Mouse (Mus musculus) heart, adult 10 weeks (tissue): ENCODE results near the gene Tas2r103. TPM values are rescaled to one million over a fixed set of nuclear protein-coding genes. Genes with fewer than 3 reads are reported as not detected.

Experiments
- polyA plus RNA-seq: library from polyadenylated mRNA; stranded (reverse); fragments of 350-450 nt; fragmentation: Illumina TruSeq; extraction: RNeasy Lipid Tissue Mini Kit (QIAGEN cat#74804); gene quantifications from one replicate; pipeline ENCODE4 v1.2.3, GENCODE M21; 2014; ENCODE audit warnings: low read depth, low replicate concordance

Tas2r103 gene
- not detected for polyA plus RNA-seq

DNA sequence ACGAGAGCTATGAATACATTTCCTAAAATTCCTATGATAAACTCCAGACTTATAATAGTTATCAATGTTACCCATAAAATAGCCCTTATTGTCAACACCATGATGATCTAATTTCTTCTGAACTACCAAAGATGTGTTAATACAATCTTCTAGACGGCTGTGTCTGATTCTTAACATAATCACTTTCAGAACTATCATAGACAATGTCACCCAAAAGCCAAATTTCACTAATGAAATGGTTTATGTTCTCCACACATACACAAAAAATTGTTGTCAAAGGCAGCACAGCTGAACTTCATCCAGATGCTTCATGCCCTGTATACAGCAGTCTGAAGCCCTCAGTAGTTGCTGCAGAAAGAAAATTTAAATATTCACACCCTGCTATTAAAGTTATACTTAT lies at the start of gene Tas2r103:
Gene Tas2r103, minus strand, starts transcription at position 101 of the 400 bp plus-strand sequence.

GRCm38 (mm10) chr6:133055716-133056115 lies 18.8 kb upstream of the Tas2r103 start, which contains the start of gene Tas2r140:
TSS of gene Tas2r140 (minus strand) at chr6:133055816.

Other genes starting within 250 kb of the Tas2r103 start
- not detected for gene Tas2r117, start 234.3 kb downstream of the Tas2r103 start, polyA plus RNA-seq
- not detected for gene Tas2r123, start 190.0 kb downstream of the Tas2r103 start, polyA plus RNA-seq
- not detected for gene Tas2r116, start 181.7 kb downstream of the Tas2r103 start, polyA plus RNA-seq
- gene Tas2r110, start 169.1 kb downstream of the Tas2r103 start, polyA plus RNA-seq, result not detected
- gene Tas2r113, start 144.1 kb downstream of the Tas2r103 start, polyA plus RNA-seq, result not detected
- gene Tas2r125, start 127.5 kb downstream of the Tas2r103 start, polyA plus RNA-seq, result not detected
- gene Tas2r129, start 86.0 kb downstream of the Tas2r103 start, polyA plus RNA-seq, result not detected
- not detected for gene Tas2r131, start 79.2 kb downstream of the Tas2r103 start, polyA plus RNA-seq
- gene Tas2r109, start 56.1 kb downstream of the Tas2r103 start, polyA plus RNA-seq, result not detected
- gene Tas2r140, start 18.7 kb upstream of the Tas2r103 start, polyA plus RNA-seq, result not detected
- 72.1 TPM for gene Smim10l1, start 67.8 kb upstream of the Tas2r103 start, polyA plus RNA-seq